Mouse (Mus musculus) bone marrow macrophage, adult 2 months (primary cell): ENCODE results near the gene Pdia5. TPM values are rescaled to one million over a fixed set of nuclear protein-coding genes. Genes with fewer than 3 reads are reported as not detected.
A peak's percentile ranks its signal among the peaks of the same experiment; 100 is the strongest.

Experiments used
- H3K27ac ChIP-seq: 2 replicates; pipeline ENCODE4 v1.5.1; 2012; ENCODE audit warnings: low read depth, low read length; ENCODE audit not compliant: insufficient read depth
- H3K4me1 ChIP-seq: 2 replicates; pipeline ENCODE4 v1.6.1; 2012; ENCODE audit warnings: low read length; ENCODE audit not compliant: control insufficient read depth, insufficient read depth
- H3K4me3 ChIP-seq: 2 replicates; pipeline ENCODE4 v1.5.1; 2012; ENCODE audit warnings: mild to moderate bottlenecking, low read length, moderate library complexity; ENCODE audit not compliant: insufficient read depth
- CTCF ChIP-seq: IDR thresholded peaks from 2 replicates; pipeline ENCODE4 v1.5.1; 2012; ENCODE audit warnings: low read depth, mild to moderate bottlenecking, low read length, moderate library complexity
- POLR2A ChIP-seq: IDR thresholded peaks from 2 replicates; pipeline ENCODE4 v1.6.1; 2012; ENCODE audit warnings: mild to moderate bottlenecking, low read depth, low read length, borderline replicate concordance
- polyA plus RNA-seq: library from polyadenylated mRNA; stranded (reverse); fragments of >200 nt; gene quantifications from 2 replicates; pipeline ENCODE4 v1.2.4, GENCODE M21; 2012; ENCODE audit not compliant: missing spikeins, insufficient read depth, insufficient read length

The Pdia5 gene
- polyA plus RNA-seq, 1 experiment: 1.7 TPM

- no peak overlapping the region for H3K27ac ChIP-seq
- no peak overlapping the region for H3K4me3 ChIP-seq
- TF ChIP-seq POLR2A (no peak), CTCF (no peak)
These were observed 110.6 kb downstream of the Pdia5 start for GRCm38 (mm10) chr16:35380048-35380447.

GRCm38 (mm10) chr16:35379344-35379743 is 111.3 kb downstream of the Pdia5 start:
- no peaks in the 10 kb centered on the region for H3K4me1 ChIP-seq
- no peak for TF ChIP-seq POLR2A
- TF ChIP-seq CTCF: no peak

More at GRCm38 (mm10) chr16:35380048-35380447, 110.6 kb downstream of the Pdia5 start:
- no peaks in the 10 kb centered on the region for H3K4me1 ChIP-seq

GRCm38 (mm10) chr16:35364063-35364428 is 126.6 kb downstream of the Pdia5 start:
- H3K4me1 ChIP-seq: peaks cover 4% of the 10 kb centered on the region; the same call in 1 of the 2 replicates
- no peak overlapping the region for H3K27ac ChIP-seq
- TF ChIP-seq POLR2A (no peak), CTCF (no peak)
- H3K4me3 ChIP-seq: peak overlapping the region; percentile 93

More at GRCm38 (mm10) chr16:35379344-35379743, 111.3 kb downstream of the Pdia5 start:
- no peak overlapping the region for H3K4me3 ChIP-seq
- no peak overlapping the region for H3K27ac ChIP-seq

- peak within 1 kb of the TSS; percentile 93 for H3K4me3 ChIP-seq
- H3K4me1 ChIP-seq: peaks cover 4% of the 10 kb centered on the region; the same call in 1 of the 2 replicates
- no peak within 1 kb of the TSS for H3K27ac ChIP-seq
- TF ChIP-seq CTCF: no peak
- no peak for TF ChIP-seq POLR2A
These were observed 127.3 kb downstream of the Pdia5 start, which contains the start of gene Sec22a for GRCm38 (mm10) chr16:35363150-35364062. Gene Sec22a (minus strand): TSS chr16:35363918.

GRCm38 (mm10) chr16:35362221-35362620 is 128.5 kb downstream of the Pdia5 start:
- peaks cover 4% of the 10 kb centered on the region; the same call in 1 of the 2 replicates for H3K4me1 ChIP-seq
- no peak overlapping the region for H3K4me3 ChIP-seq
- no peak overlapping the region for H3K27ac ChIP-seq
- no peak for TF ChIP-seq POLR2A
- no peak for TF ChIP-seq CTCF

- Histone ChIP-seq H3K4me3 (no peak overlapping the region), H3K4me1 (peaks cover 4% of the 10 kb centered on the region; the same call in 1 of the 2 replicates), H3K27ac (no peak overlapping the region)
- TF ChIP-seq CTCF: peak; percentile 80
- no peak for TF ChIP-seq POLR2A
These were observed 130.1 kb downstream of the Pdia5 start for GRCm38 (mm10) chr16:35360593-35360992.

GRCm38 (mm10) chr16:35357449-35357848 is 133.2 kb downstream of the Pdia5 start:
- H3K27ac ChIP-seq: no peak overlapping the region
- H3K4me1 ChIP-seq: 0 out of 2 replicates have a peak, but pooled peaks cover 2% of the 10 kb centered on the region
- H3K4me3 ChIP-seq: no peak overlapping the region
- no peak for TF ChIP-seq POLR2A
- TF ChIP-seq CTCF: no peak

Other genes starting within 250 kb of the Pdia5 start
- 14.6 and 17.4 TPM in 2 replicates for gene Sec22a, start 127.0 kb downstream of the Pdia5 start, polyA plus RNA-seq
- not detected in 2 replicates for gene Sema5b, start 50.3 kb upstream of the Pdia5 start, polyA plus RNA-seq